Mouse (Mus musculus) spleen, postnatal 4 days (tissue): ENCODE measurements at regions not wholly inside any gene's neighbourhood (a gene's known extent, or its start where the extent isn't known, plus 50 kb on each side); places are given as distances from the start of the nearest gene placed in this dataset.
"Not testable (repeated sequence)": the region's sequence is repeated elsewhere in the genome, so short reads cannot be mapped to it uniquely, and the experiment has no call there.

Source experiments
- DNase-seq, 2 experiments: peaks; one replicate each; pipeline ENCODE4 v3.0.0; 2022; ENCODE audit warnings: low spot score in 2 of 2

GRCm38 (mm10) chr10:9462361-9462760, 212.6 kb downstream of the Samd5 start:
- no peak for DNase-seq

- DNase-seq, result no peak
Observed at GRCm38 (mm10) chr10:9459145-9459544, 215.9 kb downstream of the Samd5 start.

GRCm38 (mm10) chr10:9458466-9458865, 216.5 kb downstream of the Samd5 start:
- DNase-seq, result no peak

GRCm38 (mm10) chr10:9457222-9457621, 217.8 kb downstream of the Samd5 start:
- DNase-seq, result no peak

- DNase-seq, result no peak
Observed at GRCm38 (mm10) chr10:9439072-9439471, 235.9 kb downstream of the Samd5 start.

- no peak for DNase-seq
Observed at GRCm38 (mm10) chr10:9438366-9438765, 236.6 kb downstream of the Samd5 start.

- DNase-seq, result no peak
Observed at GRCm38 (mm10) chr10:9429085-9429484, 245.9 kb downstream of the Samd5 start.

- DNase-seq, result no peak
Observed at GRCm38 (mm10) chr10:9420741-9421140, 254.3 kb downstream of the Samd5 start.

GRCm38 (mm10) chr10:9416685-9417084, 258.3 kb downstream of the Samd5 start:
- no peak for DNase-seq

- DNase-seq, result no peak
Observed at GRCm38 (mm10) chr10:9406101-9406500, 268.9 kb downstream of the Samd5 start.

GRCm38 (mm10) chr10:9405417-9405816, 269.6 kb downstream of the Samd5 start:
- no peak for DNase-seq

- DNase-seq, result no peak
Observed at GRCm38 (mm10) chr10:9404963-9405362, 270.0 kb downstream of the Samd5 start.

GRCm38 (mm10) chr10:9400911-9401617, 273.9 kb downstream of the Samd5 start:
- DNase-seq, result no peak

GRCm38 (mm10) chr10:9377440-9378101, 297.4 kb downstream of the Samd5 start:
- no peak for DNase-seq

- DNase-seq, result no peak
Observed at GRCm38 (mm10) chr10:9362306-9362865, 312.6 kb downstream of the Samd5 start.

- no peak for DNase-seq
Observed at GRCm38 (mm10) chr10:9338207-9338801, 336.7 kb downstream of the Samd5 start.

GRCm38 (mm10) chr10:9334245-9334845, 340.7 kb downstream of the Samd5 start:
- DNase-seq, result no peak

GRCm38 (mm10) chr10:9331694-9332093, 343.3 kb downstream of the Samd5 start:
- DNase-seq, result no peak

GRCm38 (mm10) chr10:9328324-9328723, 346.7 kb downstream of the Samd5 start:
- DNase-seq, result no peak

GRCm38 (mm10) chr10:9327881-9328280, 347.1 kb downstream of the Samd5 start:
- DNase-seq, result not testable (repeated sequence)

GRCm38 (mm10) chr10:9312326-9312725, 362.7 kb downstream of the Samd5 start:
- DNase-seq, result no peak

GRCm38 (mm10) chr10:9310346-9310745, 364.7 kb downstream of the Samd5 start:
- DNase-seq, result no peak
